Mouse (Mus musculus) midbrain, embryonic 14.5 days (tissue): Measurements from ENCODE around the gene Sppl3. TPM values are rescaled to one million over a fixed set of nuclear protein-coding genes. Genes with fewer than 3 reads are reported as not detected.

Experiments
- ATAC-seq: fragments of 200-750 bp; cut with Nextera tagmentation; 2 replicates; pipeline ENCODE4 v1.8.0; 2017; ENCODE audit warnings: moderate number of reproducible peaks, moderate library complexity; ENCODE audit not compliant: low FRiP score, low TSS enrichment
- DNase-seq: peaks from one replicate; pipeline ENCODE4 v3.0.0-alpha.2; 2015
- H3K27ac ChIP-seq: fragments of 300-500 bp; sonication (generic); replicated peaks from 2 replicates; pipeline ENCODE4 v1.5.1; 2014; ENCODE audit warnings: mild to moderate bottlenecking, low read depth, low read length, moderate library complexity
- H3K27me3 ChIP-seq: fragments of 300-500 bp; sonication (generic); 2 replicates; pipeline ENCODE4 v1.6.1; 2014; ENCODE audit warnings: low read length, control low read depth, mixed read lengths; ENCODE audit not compliant: control insufficient read depth, insufficient read depth
- H3K36me3 ChIP-seq: fragments of 300-500 bp; sonication (generic); 2 replicates; pipeline ENCODE4 v1.6.1; 2014; ENCODE audit warnings: low read length, control low read depth; ENCODE audit not compliant: control insufficient read depth, insufficient read depth
- H3K4me1 ChIP-seq: fragments of 300-500 bp; sonication (generic); 2 replicates; pipeline ENCODE4 v1.6.1; 2014; ENCODE audit warnings: mild to moderate bottlenecking, antibody characterized with exemption, low read length, control low read depth; ENCODE audit not compliant: control insufficient read depth, insufficient read depth
- H3K4me2 ChIP-seq: fragments of 300-500 bp; sonication (generic); 2 replicates; pipeline ENCODE4 v1.6.1; 2014; ENCODE audit warnings: mild to moderate bottlenecking, low read length, moderate library complexity
- H3K4me3 ChIP-seq: fragments of 300-500 bp; sonication (generic); replicated peaks from 2 replicates; pipeline ENCODE4 v1.5.1; 2014; ENCODE audit warnings: low read depth, low read length
- H3K9ac ChIP-seq: fragments of 300-500 bp; sonication (generic); replicated peaks from 2 replicates; pipeline ENCODE4 v1.6.1; 2014; ENCODE audit warnings: mild to moderate bottlenecking, low read length, moderate library complexity
- H3K9me3 ChIP-seq: fragments of 300-500 bp; sonication (generic); 2 replicates; pipeline ENCODE4 v1.6.1; 2016; ENCODE audit warnings: low read length, control low read depth, mixed read lengths; ENCODE audit not compliant: control insufficient read depth
- WGBS: fragments of 180-500 bp; shearing (Covaris S2); extraction: QIAGEN DNeasy Blood & Tissue Kit; methylation state at CpG from one replicate; pipeline ENCODE4 v1.1.7; 2014; 5-methylcytosine and 5-hydroxymethylcytosine counted together
- polyA plus RNA-seq: library from polyadenylated mRNA; unstranded; fragments of >200 nt; fragmentation: Nextera tagmentation; extraction: Ambion mirVana; gene quantifications from 2 replicates; pipeline ENCODE4 v1.2.1, GENCODE M21; 2014

Gene Sppl3
- polyA plus RNA-seq, 1 experiment from 2014 or later, result 33.1 TPM

DNA sequence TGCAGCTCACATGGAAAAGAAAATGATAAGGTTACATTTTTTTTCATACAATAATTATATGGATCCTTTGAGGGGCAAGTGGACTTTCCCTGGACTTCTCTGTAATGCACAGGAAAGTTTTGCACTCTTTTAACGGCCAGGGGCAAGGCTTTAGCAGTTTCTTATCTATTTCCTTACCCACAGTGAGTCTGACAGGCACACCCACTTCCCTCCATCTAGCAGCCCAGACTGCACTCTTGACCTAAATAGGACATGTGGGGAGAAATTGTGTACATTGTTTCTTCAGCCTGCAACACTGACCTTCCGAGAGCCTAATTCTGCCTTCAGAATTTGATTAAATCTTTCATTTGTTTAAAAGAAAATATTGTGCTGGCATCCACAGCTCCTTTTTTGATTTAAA, 7.3 kb downstream of the Sppl3 start:
- H3K27me3 ChIP-seq, result no peaks in the 10 kb centered on the region
- no peak overlapping the region for H3K4me2 ChIP-seq
- WGBS, result 85% methylated on average over 2 of the region's 2 CpGs
- H3K9me3 ChIP-seq, result no peaks in the 10 kb centered on the region
- no peak for ATAC-seq
- H3K4me3 ChIP-seq, result no peak overlapping the region
- peaks cover 9% of the 10 kb centered on the region for H3K4me1 ChIP-seq
- H3K9ac ChIP-seq, result no peak overlapping the region
- no peak for DNase-seq
- no peak overlapping the region for H3K27ac ChIP-seq
- H3K36me3 ChIP-seq, result no peaks in the 10 kb centered on the region

DNA sequence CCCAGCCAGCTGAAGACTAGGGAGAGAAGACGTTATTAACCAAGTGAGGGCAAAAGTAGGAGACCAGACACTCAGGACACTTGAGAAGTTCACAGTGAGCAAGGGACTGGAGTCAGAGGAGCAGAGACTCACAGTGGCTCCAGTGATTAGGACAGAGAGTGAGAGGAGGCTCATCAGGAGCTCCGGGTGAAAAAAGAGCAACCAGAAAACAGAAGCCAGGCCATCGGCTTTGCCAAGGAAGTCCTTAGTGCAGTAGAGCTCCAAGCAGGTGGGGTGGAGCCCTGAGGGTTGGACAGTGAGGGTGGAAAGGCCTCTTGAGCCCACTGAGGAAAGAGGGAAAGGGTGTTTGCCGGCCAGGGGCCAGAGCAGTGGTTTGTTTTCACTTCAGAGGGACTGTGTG, 7.9 kb downstream of the Sppl3 start:
- H3K9me3 ChIP-seq, result no peaks in the 10 kb centered on the region
- H3K4me1 ChIP-seq, result peaks cover 6% of the 10 kb centered on the region; the same call in 1 of the 2 replicates
- ATAC-seq, result no peak
- no peak overlapping the region for H3K27ac ChIP-seq
- H3K4me3 ChIP-seq, result no peak overlapping the region
- no peaks in the 10 kb centered on the region for H3K27me3 ChIP-seq
- no peak overlapping the region for H3K4me2 ChIP-seq
- no peaks in the 10 kb centered on the region for H3K36me3 ChIP-seq
- DNase-seq, result no peak
- H3K9ac ChIP-seq, result no peak overlapping the region
- whole genome bisulfite sequencing, result 83% methylated on average over 4 of the region's 4 CpGs

DNA sequence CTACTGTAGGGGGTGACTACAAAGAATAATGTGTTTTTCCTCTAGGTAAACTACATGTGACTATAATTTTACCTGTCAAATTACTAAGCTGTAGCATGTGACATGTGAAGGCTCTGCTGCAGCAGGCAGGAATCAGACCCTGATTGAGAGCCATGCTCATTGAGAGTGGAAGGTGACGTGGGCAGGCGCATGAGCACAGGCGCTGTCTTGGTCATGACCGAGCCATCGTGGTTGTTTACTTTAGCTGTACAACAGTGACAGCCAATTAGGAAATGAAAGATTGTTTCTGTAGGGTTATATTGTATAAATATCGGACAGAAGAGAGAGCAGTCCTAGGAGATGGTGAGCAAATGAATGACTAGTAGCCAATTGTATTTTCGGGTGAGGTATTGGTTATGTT, 11.1 kb downstream of the Sppl3 start:
- no peak overlapping the region for H3K4me3 ChIP-seq
- H3K27ac ChIP-seq, result no peak overlapping the region
- no peaks in the 10 kb centered on the region for H3K9me3 ChIP-seq
- H3K27me3 ChIP-seq, result no peaks in the 10 kb centered on the region
- no peak for DNase-seq
- H3K36me3 ChIP-seq, result no peaks in the 10 kb centered on the region
- WGBS, result 94% methylated on average over 7 of the region's 7 CpGs
- ATAC-seq, result no peak
- H3K4me2 ChIP-seq, result no peak overlapping the region
- no peak overlapping the region for H3K9ac ChIP-seq
- no peaks in the 10 kb centered on the region for H3K4me1 ChIP-seq

DNA sequence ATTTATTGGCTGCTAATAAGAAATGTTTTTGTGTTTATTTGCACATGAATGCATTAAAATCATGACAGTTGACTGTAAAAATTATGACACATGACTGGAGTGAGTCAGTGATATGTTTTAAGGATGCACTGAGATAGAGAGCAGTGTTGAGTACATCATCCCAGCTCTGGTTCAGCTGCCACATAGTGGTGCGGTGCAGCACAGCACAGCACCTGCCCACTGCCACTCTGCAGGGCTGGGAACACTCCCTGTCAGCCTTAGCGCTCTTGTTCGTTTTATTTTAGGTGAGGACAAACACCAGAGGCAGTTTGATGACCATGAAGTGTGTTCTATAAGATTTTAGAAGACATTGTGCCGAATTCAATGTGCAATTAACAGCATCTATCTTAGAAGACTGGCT, 15.2 kb downstream of the Sppl3 start:
- no peak overlapping the region for H3K4me3 ChIP-seq
- 90% methylated on average over 4 of the region's 4 CpGs for WGBS
- H3K9ac ChIP-seq, result no peak overlapping the region
- no peaks in the 10 kb centered on the region for H3K36me3 ChIP-seq
- no peaks in the 10 kb centered on the region for H3K27me3 ChIP-seq
- H3K27ac ChIP-seq, result no peak overlapping the region
- no peaks in the 10 kb centered on the region for H3K9me3 ChIP-seq
- no peak for ATAC-seq
- no peaks in the 10 kb centered on the region for H3K4me1 ChIP-seq
- no peak overlapping the region for H3K4me2 ChIP-seq
- no peak for DNase-seq

DNA sequence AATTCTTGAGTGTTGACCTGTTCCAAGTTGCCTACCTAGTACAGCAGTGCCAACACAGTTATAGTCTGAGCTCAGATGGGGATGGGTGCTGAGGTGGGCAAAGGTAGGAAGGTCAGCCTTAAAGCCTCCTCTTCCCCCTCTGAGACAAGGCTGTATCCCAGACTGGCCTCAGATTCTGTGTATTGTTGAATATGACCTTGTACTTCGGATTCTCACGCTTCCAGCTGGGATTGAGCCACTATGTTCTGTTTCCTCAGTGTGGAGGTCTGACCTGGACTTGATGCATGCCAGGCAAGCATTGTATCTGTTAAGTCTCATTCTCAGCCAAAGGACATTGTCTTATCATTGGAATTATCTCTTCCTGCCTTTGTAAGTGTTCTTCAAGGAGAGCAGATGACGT, 16.2 kb downstream of the Sppl3 start:
- Histone ChIP-seq H3K4me2 (no peak overlapping the region), H3K27ac (no peak overlapping the region), H3K36me3 (no peaks in the 10 kb centered on the region), H3K9me3 (no peaks in the 10 kb centered on the region), H3K9ac (no peak overlapping the region), H3K4me3 (no peak overlapping the region), H3K27me3 (no peaks in the 10 kb centered on the region), H3K4me1 (no peaks in the 10 kb centered on the region)
- no peak for ATAC-seq
- DNase-seq, result no peak
- WGBS, result 88% methylated on average over 3 of the region's 3 CpGs

DNA sequence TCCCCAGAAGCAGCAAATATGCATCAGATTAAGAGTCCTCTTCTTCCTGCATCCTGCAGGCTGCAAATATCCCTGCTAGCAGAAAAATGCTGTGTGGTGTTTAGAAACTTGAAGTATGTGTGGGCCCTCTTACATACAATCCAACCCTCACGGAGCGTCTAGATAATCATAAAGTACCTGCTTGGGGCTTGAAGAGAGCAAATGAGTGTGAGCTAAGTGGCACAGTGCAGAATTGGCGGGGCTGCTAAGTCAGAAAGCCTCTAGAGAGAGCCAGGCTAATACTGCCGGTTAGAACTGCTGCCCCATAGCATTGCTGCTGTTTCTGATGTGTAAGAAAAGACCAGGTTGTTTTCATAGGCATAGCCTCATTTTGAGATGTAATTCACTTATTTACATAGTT, 18.0 kb downstream of the Sppl3 start:
- Histone ChIP-seq H3K4me2 (no peak overlapping the region), H3K27me3 (no peaks in the 10 kb centered on the region), H3K4me3 (no peak overlapping the region), H3K9me3 (no peaks in the 10 kb centered on the region), H3K4me1 (no peaks in the 10 kb centered on the region), H3K27ac (no peak overlapping the region), H3K9ac (no peak overlapping the region), H3K36me3 (no peaks in the 10 kb centered on the region)
- WGBS, result 89% methylated on average over 4 of the region's 4 CpGs
- no peak for DNase-seq
- no peak for ATAC-seq

DNA sequence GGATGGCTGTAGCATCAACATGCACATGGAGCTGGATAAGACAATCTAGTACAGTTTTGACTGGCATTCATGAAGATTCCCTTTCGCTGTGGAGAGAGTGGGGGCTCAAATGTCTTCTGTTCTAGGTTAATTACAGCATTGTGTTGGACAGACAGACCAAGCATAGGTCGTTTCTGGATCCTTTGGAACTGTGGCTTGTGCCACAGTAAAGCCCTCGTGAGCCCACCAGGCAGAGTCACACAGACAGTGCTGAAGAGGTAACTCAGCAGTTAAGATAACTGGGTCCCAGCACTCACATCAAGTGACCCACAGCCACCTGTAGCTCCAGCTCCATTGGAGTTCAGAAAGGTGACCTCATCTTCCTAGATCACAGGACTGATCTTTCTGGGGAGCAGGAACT, 18.6 kb downstream of the Sppl3 start:
- H3K4me3 ChIP-seq, result no peak overlapping the region
- ATAC-seq (no peak), DNase-seq (no peak)
- H3K36me3 ChIP-seq, result no peaks in the 10 kb centered on the region
- H3K9me3 ChIP-seq, result no peaks in the 10 kb centered on the region
- no peaks in the 10 kb centered on the region for H3K4me1 ChIP-seq
- 94% methylated on average over 3 of the region's 3 CpGs for WGBS
- H3K27me3 ChIP-seq, result no peaks in the 10 kb centered on the region
- no peak overlapping the region for H3K27ac ChIP-seq
- no peak overlapping the region for H3K4me2 ChIP-seq
- no peak overlapping the region for H3K9ac ChIP-seq

DNA sequence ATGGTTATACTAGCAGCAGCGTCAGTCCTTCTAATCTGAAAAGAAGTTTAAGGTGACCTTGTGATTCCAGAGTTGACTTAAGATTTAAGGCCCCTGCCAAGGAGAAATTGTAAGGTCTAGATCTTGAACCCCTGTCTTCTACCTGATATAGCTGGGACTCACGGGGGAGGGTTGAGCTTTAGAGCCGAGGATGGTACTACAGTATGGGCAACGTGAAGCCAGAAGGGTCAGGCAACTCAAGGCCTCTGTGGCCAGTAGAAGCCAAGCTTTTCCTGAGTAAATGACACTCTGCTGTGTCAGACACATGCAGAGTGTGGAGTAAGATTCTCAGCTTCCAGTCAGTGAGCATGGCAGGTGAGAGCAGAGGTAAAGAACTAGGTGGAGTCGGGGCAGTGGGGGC, 20.6 kb downstream of the Sppl3 start:
- H3K27ac ChIP-seq, result no peak overlapping the region
- DNase-seq (no peak), ATAC-seq (no peak)
- H3K4me1 ChIP-seq, result no peaks in the 10 kb centered on the region
- no peak overlapping the region for H3K4me3 ChIP-seq
- no peak overlapping the region for H3K9ac ChIP-seq
- H3K4me2 ChIP-seq, result no peak overlapping the region
- no peaks in the 10 kb centered on the region for H3K36me3 ChIP-seq
- 83% methylated on average over 5 of the region's 5 CpGs for WGBS
- no peaks in the 10 kb centered on the region for H3K27me3 ChIP-seq
- no peaks in the 10 kb centered on the region for H3K9me3 ChIP-seq

DNA sequence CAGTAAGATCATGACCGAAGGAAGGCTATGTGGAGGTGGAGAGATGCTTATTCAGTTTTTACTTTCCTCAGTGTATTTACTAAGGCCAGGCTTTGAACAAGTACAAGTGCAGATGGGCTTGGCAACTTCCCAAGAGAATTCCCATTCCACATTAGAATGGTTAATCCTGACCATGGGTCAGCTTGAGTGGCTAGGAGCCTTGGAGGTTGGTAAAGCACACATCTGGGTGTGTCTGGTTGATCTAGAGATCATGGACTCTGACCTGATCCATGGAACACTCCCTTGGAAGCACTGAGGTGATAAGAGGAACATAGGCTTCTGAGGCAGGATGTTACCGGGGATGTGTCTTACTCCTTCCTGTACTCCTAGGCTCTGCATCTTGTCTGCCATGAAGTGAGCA, 21.7 kb downstream of the Sppl3 start:
- DNase-seq (no peak), ATAC-seq (no peak)
- Histone ChIP-seq H3K9me3 (no peaks in the 10 kb centered on the region), H3K4me3 (no peak overlapping the region), H3K27me3 (no peaks in the 10 kb centered on the region), H3K4me1 (no peaks in the 10 kb centered on the region), H3K36me3 (no peaks in the 10 kb centered on the region), H3K4me2 (no peak overlapping the region), H3K27ac (no peak overlapping the region), H3K9ac (no peak overlapping the region)
- 96% methylated on average over 2 of the region's 2 CpGs for WGBS
